14 mouse cellular contexts compared by ENCODE assay signal in genomic region chr15:99344961-99345360, GRCm38 (mm10). TPM values are rescaled to one million over a fixed set of nuclear protein-coding genes. Genes with fewer than 3 reads are reported as not detected.
DNase-seq lines count a peak whose midpoint lies in the region; ATAC-seq and TF ChIP-seq lines count a peak whose summit lies in the region.
"Had no signal": no experiment of that assay in that cellular context is flagged by ENCODE, and none has a peak within 500 bp of the region (broad histone marks: within the 10 kb centered on the region; RNA-seq: fewer than 3 reads in every experiment).

No protein-coding gene starts in this region.

- H3K27me3 ChIP-seq in intestine, embryonic 15.5 days (replicated peaks) = no peaks in the 10 kb centered on the region
- H3K27me3 ChIP-seq in intestine, postnatal 0 days (replicated peaks; ENCODE audit: control insufficient read depth, insufficient read depth, low read length) = no peaks in the 10 kb centered on the region
- no peaks in the 10 kb centered on the region for H3K27me3 ChIP-seq in limb, embryonic 13.5 days
- H3K27me3 ChIP-seq: forebrain, embryonic 15.5 days; midbrain, embryonic 13.5 days; neural tube, embryonic 15.5 days had no signal

- no peak overlapping the region for H3K4me2 ChIP-seq in intestine, embryonic 15.5 days (replicated peaks)
- no peak overlapping the region for H3K4me2 ChIP-seq in intestine, postnatal 0 days (replicated peaks; ENCODE audit: low read depth)
- no peak overlapping the region for H3K4me2 ChIP-seq in limb, embryonic 13.5 days (replicated peaks)
- H3K4me2 ChIP-seq: forebrain, embryonic 15.5 days; liver, embryonic 12.5 days; midbrain, embryonic 13.5 days; neural tube, embryonic 15.5 days had no signal

- DNase-seq in gastrocnemius, adult 18-20 months (ENCODE audit: low spot score) = peak; percentile 49
- no peak for DNase-seq in gastrocnemius, postnatal 4 days (ENCODE audit: low spot score in 2 of 2)
- DNase-seq in left cerebral cortex, adult 8-10 months (ENCODE audit: low spot score in 2 of 2) = no peak
- no peak for DNase-seq in kidney, postnatal 4 days
- DNase-seq: adrenal gland, adult 2 months; right cerebral cortex, postnatal 4 days had no signal

- H3K4me1 ChIP-seq in intestine, embryonic 15.5 days (replicated peaks) = peaks cover 41% of the 10 kb centered on the region
- peaks cover 11% of the 10 kb centered on the region; the same call in 1 of the 2 replicates for H3K4me1 ChIP-seq in intestine, postnatal 0 days (replicated peaks; ENCODE audit: control insufficient read depth, insufficient read depth, low read length)
- peaks cover 83% of the 10 kb centered on the region for H3K4me1 ChIP-seq in limb, embryonic 13.5 days

- ATAC-seq in intestine, embryonic 15.5 days = no peak
- no peak for ATAC-seq in intestine, postnatal 0 days
- ATAC-seq in common myeloid progenitor, adult 5-6 weeks (replicated peaks; ENCODE audit: low read depth, poor library complexity, severe bottlenecking) = 0 out of 2 replicates have a peak, but pooled peaks have one; percentile 28
- ATAC-seq in limb, embryonic 13.5 days (ENCODE audit: low FRiP score, low read depth) = peak; percentile 52
- ATAC-seq: forebrain, embryonic 15.5 days; liver, embryonic 12.5 days; midbrain, embryonic 13.5 days had no signal

- no peak overlapping the region for H3K9ac ChIP-seq in intestine, embryonic 15.5 days
- no peak overlapping the region for H3K9ac ChIP-seq in intestine, postnatal 0 days (ENCODE audit: low read depth, low read length)
- H3K9ac ChIP-seq in limb, embryonic 13.5 days = no peak overlapping the region
- H3K9ac ChIP-seq: forebrain, embryonic 15.5 days; liver, embryonic 12.5 days; midbrain, embryonic 13.5 days; neural tube, embryonic 15.5 days had no signal

- TF ChIP-seq CTCF in intestine, postnatal 0 days (IDR thresholded peaks at IDR 0.05; ENCODE audit: low read depth) = no peak

- 70% methylated on average over 4 of the region's 4 CpGs for WGBS in intestine, embryonic 15.5 days
- WGBS in intestine, postnatal 0 days = 72% methylated on average over 4 of the region's 4 CpGs
- WGBS in limb, embryonic 13.5 days = 37% methylated on average over 4 of the region's 4 CpGs

- no peaks in the 10 kb centered on the region for H3K9me3 ChIP-seq in intestine, embryonic 15.5 days
- no peaks in the 10 kb centered on the region for H3K9me3 ChIP-seq in intestine, postnatal 0 days (ENCODE audit: control insufficient read depth)
- no peaks in the 10 kb centered on the region for H3K9me3 ChIP-seq in limb, embryonic 13.5 days
- H3K9me3 ChIP-seq: forebrain, embryonic 15.5 days; liver, embryonic 12.5 days; midbrain, embryonic 13.5 days; neural tube, embryonic 15.5 days had no signal

- no peaks in the 10 kb centered on the region for H3K36me3 ChIP-seq in intestine, embryonic 15.5 days
- no peaks in the 10 kb centered on the region for H3K36me3 ChIP-seq in intestine, postnatal 0 days (ENCODE audit: control insufficient read depth, insufficient read depth)
- H3K36me3 ChIP-seq in limb, embryonic 13.5 days = no peaks in the 10 kb centered on the region
- H3K36me3 ChIP-seq: forebrain, embryonic 15.5 days; liver, embryonic 12.5 days; midbrain, embryonic 13.5 days; neural tube, embryonic 15.5 days had no signal

- 0 out of 2 replicates have a peak overlapping the region, but pooled peaks have one; percentile 42 for H3K27ac ChIP-seq in intestine, embryonic 15.5 days
- no peak overlapping the region for H3K27ac ChIP-seq in intestine, postnatal 0 days (ENCODE audit: low read depth, low read length)
- H3K27ac ChIP-seq in limb, embryonic 13.5 days = peak overlapping the region; percentile 83
- H3K27ac ChIP-seq: forebrain, embryonic 15.5 days; liver, embryonic 12.5 days; midbrain, embryonic 13.5 days had no signal

- H3K4me3 ChIP-seq in intestine, embryonic 15.5 days (replicated peaks) = no peak overlapping the region
- no peak overlapping the region for H3K4me3 ChIP-seq in intestine, postnatal 0 days (ENCODE audit: low read depth, low read length)
- H3K4me3 ChIP-seq in limb, embryonic 13.5 days = no peak overlapping the region
- H3K4me3 ChIP-seq: forebrain, embryonic 15.5 days; liver, embryonic 12.5 days; midbrain, embryonic 13.5 days; neural tube, embryonic 15.5 days had no signal

RNA-seq across cellular contexts. Expression of gene Fmnl3, which starts 25.3 kb away (rescaled TPM):
- 1 to 10 TPM; 4.2 to 7.7 TPM for total RNA-seq in gastrocnemius, adult 18-20 months (2021)
- 10 to 100 TPM; 32.3 to 35.7 TPM for total RNA-seq in gastrocnemius, postnatal 4 days (2021)
- 16.3 and 17.3 TPM in 2 replicates for polyA plus RNA-seq in intestine, embryonic 15.5 days (2015; fragmentation: Nextera tagmentation; extraction: Ambion mirVana)
- 5.6 and 5.9 TPM in 2 replicates for polyA plus RNA-seq in intestine, postnatal 0 days (2015; fragmentation: Nextera tagmentation; extraction: Ambion mirVana)
- 9.2 and 9.6 TPM in 2 replicates for total RNA-seq in common myeloid progenitor, adult 5-6 weeks (2017)
- 29.5 and 30.9 TPM in 2 replicates for polyA plus RNA-seq in limb, embryonic 13.5 days (2015; fragmentation: Nextera tagmentation; extraction: Ambion mirVana)
- total RNA-seq in left cerebral cortex, adult 8-10 months (2022) = 10 to 100 TPM; 10.7 to 14.2 (median 12.7) TPM

RNA-seq across cellular contexts. Expression of gene Tmbim6, which starts 47.7 kb away (rescaled TPM):
- 100 to 1,000 TPM; 197 to 208 TPM for total RNA-seq in gastrocnemius, adult 18-20 months (2021)
- 100 to 1,000 TPM; 205 to 215 TPM for total RNA-seq in gastrocnemius, postnatal 4 days (2021)
- 530 and 607 TPM in 2 replicates for polyA plus RNA-seq in intestine, embryonic 15.5 days (2015; fragmentation: Nextera tagmentation; extraction: Ambion mirVana)
- polyA plus RNA-seq in intestine, postnatal 0 days (2015; fragmentation: Nextera tagmentation; extraction: Ambion mirVana) = 1,126 and 1,190 TPM in 2 replicates
- 92.2 and 125 TPM in 2 replicates for total RNA-seq in common myeloid progenitor, adult 5-6 weeks (2017)
- polyA plus RNA-seq in limb, embryonic 13.5 days (2015; fragmentation: Nextera tagmentation; extraction: Ambion mirVana) = 287 and 298 TPM in 2 replicates
- 100 to 1,000 TPM; 336 to 365 (median 345) TPM for total RNA-seq in left cerebral cortex, adult 8-10 months (2022)

RNA-seq across cellular contexts. Expression of gene Fam186b, which starts 49.3 kb away (rescaled TPM):
- total RNA-seq in gastrocnemius, adult 18-20 months (2021) = not detected
- not detected for total RNA-seq in gastrocnemius, postnatal 4 days (2021)
- 0.18 TPM in 1 of 2 replicates, not detected in the other for polyA plus RNA-seq in intestine, embryonic 15.5 days (2015; fragmentation: Nextera tagmentation; extraction: Ambion mirVana)
- not detected in 2 replicates for polyA plus RNA-seq in intestine, postnatal 0 days (2015; fragmentation: Nextera tagmentation; extraction: Ambion mirVana)
- total RNA-seq in common myeloid progenitor, adult 5-6 weeks (2017) = not detected in 2 replicates
- 0.15 and 0.36 TPM in 2 replicates for polyA plus RNA-seq in limb, embryonic 13.5 days (2015; fragmentation: Nextera tagmentation; extraction: Ambion mirVana)
- 1 to 10 TPM in 3 of 4 experiments, under 1 TPM in 1; 0.58 to 2.1 (median 1.1) TPM for total RNA-seq in left cerebral cortex, adult 8-10 months (2022)

RNA-seq across cellular contexts. Expression of gene Prpf40b, which starts 50.1 kb away (rescaled TPM):
- 10 to 100 TPM; 21.9 to 25.4 TPM for total RNA-seq in gastrocnemius, adult 18-20 months (2021)
- total RNA-seq in gastrocnemius, postnatal 4 days (2021) = 10 to 100 TPM; 32.6 to 34.5 TPM
- polyA plus RNA-seq in intestine, embryonic 15.5 days (2015; fragmentation: Nextera tagmentation; extraction: Ambion mirVana) = 35.0 and 42.6 TPM in 2 replicates
- polyA plus RNA-seq in intestine, postnatal 0 days (2015; fragmentation: Nextera tagmentation; extraction: Ambion mirVana) = 10.8 and 12.7 TPM in 2 replicates
- 4.3 and 13.7 TPM in 2 replicates for total RNA-seq in common myeloid progenitor, adult 5-6 weeks (2017)
- polyA plus RNA-seq in limb, embryonic 13.5 days (2015; fragmentation: Nextera tagmentation; extraction: Ambion mirVana) = 77.6 and 80.3 TPM in 2 replicates
- 10 to 100 TPM; 87.9 to 95.7 (median 93.4) TPM for total RNA-seq in left cerebral cortex, adult 8-10 months (2022)

Comparison
In these comparisons a context has a peak if more than half of its experiments do, and no peak if none do; other contexts are left out.
1. ATAC-seq: peak in common myeloid progenitor, adult 5-6 weeks (single experiment) and limb, embryonic 13.5 days (single experiment); none in intestine, embryonic 15.5 days (single experiment) and intestine, postnatal 0 days (single experiment).